Mouse (Mus musculus): ENCODE measurements around the gene Cpne8.

Cpne8 gene

DNA sequence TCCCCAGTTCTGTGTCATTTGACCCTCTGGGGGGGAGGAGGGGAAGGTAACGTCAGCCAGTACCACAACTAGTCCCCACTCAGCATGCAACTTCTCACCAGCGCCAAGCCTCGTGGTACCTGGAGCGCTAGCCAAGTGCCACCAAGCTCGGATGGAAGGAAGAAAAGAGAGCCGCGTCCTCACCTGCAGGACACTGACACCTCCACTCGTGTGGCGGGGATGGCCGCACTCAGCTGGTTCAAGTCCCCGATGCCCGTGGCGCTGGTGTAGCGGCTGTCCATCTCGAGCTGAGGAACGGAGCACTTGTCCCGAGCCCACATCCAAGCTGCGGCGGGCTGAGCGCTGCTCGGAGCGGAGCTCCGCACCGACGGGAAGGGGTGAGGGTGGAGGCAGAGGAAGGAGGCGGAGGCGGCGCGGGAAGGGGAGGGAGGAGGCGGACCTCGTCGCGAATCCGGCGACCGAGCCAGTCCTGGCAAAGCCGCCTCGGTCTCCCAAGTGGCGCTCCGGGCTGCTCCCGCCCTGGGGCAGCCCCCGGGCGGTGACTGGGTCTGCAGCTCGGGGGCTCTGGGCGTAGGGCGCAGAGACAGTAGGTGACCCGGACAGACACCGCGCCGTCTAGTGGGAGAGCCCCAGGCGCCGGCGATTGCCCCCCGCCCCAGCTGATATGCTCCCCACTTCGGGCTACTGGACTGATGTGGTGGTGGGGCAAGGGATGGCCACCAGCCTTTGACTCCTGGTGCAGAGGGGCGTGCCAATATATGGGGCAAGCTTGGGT, at the start of gene Cpne8:
Gene Cpne8, minus strand, starts transcription at position 448 of the 775 bp plus-strand sequence.
- in situ Hi-C loops (cut with MboI, MseI) = no loop called here

DNA sequence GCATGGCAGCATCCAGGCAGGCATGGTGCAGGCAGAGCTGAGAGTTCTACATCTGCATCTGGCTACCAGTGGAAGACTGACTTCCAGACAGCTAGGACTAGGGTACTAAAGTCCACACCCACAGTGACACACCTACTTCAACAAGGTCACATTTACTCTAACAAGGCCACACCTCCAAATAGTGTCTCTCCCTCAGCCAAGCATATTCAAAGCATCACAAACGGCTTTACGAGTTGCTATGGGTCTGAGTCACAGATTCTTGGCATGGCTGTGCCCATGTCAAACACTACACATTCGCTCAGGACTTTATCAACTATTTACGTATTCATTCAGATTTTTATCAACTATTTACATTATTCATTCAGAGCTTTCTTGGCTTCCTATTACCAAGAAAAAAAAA, 38.5 kb upstream of the Cpne8 start:
- in situ Hi-C loops (cut with MboI, MseI) = no loop called here

DNA sequence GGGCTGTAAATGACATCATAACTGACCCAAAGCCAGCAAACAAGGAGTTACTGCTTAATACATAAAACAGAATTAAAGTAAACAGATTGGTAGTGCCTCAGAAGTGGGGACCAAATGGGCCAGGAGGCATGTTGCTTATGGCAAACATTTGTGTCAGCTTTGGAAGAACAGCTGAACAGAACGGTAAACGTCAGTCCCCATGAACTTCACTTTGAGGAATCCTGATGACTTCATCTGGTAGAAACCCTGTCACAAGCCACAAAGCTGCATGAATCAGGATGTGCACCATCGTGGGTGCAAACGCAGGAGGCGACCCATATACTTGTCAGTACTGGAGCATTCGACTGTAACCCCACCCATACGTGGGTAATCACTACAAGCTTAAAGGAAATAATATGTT, 30.1 kb upstream of the Cpne8 start:
- in situ Hi-C loops (cut with MboI, MseI) = no loop called here

DNA sequence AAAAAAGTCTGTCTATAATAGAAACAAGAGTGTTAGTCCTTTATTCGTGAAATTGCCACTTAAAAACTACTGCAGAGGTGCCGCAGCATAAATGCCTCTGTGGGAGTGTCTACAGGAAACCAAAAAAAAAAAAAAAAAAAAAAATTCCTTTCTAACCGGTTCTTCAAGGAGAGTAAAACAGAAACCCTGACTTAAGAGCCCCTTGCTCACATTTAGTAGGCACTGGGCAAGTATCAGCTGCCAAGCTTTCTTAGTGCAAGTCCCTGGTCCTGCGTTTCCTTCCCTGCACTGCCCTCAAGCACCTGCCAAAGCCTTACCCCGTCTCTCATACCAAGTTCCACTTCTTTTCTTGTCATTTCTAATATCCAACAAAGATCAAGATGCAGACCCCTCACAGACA, 25.1 kb upstream of the Cpne8 start:
- in situ Hi-C loops (cut with MboI, MseI) = no loop called here

DNA sequence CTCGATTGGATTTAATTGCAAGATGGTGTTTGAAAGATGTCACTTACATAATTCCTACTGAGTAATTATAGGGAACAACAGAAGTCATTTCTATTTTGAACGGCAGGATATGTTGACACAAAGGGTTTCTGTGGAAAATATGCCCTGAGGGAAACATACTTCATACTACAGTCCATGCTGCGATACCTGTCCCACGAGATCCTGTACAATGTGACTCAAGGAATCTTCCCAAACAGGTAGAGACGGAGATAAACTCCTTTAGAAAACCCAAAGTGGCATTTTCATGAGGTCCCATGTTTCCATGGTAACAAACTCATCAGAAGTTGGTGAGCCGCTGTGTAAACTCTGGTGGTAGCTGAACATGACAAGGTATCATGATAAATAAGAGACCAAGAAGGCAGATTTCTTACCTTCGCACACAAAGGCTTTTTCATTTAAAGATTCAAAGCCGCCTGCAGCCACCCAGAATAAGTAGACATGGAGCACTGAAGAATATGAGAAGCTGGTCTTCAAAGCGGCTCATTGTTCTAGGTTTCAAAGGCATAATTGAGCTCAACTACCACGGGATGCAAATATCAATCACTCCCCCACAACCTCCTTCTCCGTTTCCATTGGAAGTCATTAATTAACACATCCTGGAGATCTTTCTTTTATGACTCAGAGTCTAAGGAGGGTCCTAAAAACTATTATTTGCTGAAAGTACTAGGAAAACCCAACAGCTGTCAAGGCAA, 24.4 kb upstream of the Cpne8 start:
- in situ Hi-C loops (cut with MboI, MseI) = no loop called here

DNA sequence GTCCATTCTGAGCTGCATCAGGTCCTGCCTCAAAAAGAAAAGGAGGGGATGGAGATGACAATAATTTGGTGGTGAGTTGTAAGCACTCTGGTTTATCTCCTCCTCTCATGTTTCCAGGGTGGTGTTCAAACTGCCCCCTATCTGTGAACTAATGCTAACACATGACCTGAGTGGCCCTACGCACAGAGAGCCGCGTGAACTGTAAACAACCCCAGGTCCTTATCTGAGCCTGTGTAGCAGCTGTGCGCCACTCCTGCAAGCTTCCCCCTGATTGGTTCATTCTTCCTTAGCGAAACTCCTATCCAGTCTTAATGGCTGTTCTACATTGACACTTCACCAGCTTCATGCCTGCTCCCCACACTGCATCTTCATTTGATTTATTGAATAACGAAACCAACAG, 7.5 kb upstream of the Cpne8 start:
- in situ Hi-C loops (cut with MboI, MseI) = no loop called here

DNA sequence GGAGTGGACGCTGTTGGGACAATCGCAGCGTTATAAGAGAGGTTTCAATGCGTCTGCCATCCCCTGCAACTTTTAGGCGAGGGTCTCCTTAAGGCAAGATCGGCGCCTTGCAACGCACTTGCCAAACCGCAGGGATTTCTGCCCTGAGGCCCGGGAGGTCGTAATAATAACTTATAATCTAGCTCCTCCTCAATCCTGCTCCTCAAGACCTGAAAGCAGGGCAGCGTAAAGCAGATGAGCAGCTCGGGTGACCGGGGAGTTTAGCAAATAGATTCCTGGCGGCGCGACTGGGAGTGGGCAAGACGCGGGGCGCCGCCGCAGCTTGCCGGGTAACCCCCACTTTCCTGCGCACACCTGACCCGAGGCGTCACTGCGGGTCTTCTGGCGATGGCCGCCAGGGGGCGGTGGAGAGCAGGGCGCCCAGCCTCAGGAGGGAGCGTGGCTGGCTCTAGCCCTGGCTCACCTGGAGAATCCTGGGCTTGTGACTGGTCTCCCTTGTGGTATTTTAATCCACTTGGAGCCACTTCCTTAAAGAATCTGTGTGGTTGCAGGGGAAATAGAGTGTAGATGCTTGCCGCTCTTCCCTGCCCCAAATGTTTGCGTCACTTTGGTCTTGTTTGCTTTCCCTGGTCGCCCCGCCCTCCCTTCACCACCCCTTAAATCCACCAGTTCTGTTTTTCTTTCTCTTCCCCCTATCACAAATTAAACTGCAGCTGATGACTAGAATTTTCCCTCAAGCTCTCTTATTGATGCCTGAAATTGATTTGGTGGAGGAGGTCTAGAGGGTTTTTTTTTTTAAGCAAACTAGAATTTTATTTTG, 738 bp upstream of the Cpne8 start:
- in situ Hi-C loops (cut with MboI, MseI) = no loop called here

DNA sequence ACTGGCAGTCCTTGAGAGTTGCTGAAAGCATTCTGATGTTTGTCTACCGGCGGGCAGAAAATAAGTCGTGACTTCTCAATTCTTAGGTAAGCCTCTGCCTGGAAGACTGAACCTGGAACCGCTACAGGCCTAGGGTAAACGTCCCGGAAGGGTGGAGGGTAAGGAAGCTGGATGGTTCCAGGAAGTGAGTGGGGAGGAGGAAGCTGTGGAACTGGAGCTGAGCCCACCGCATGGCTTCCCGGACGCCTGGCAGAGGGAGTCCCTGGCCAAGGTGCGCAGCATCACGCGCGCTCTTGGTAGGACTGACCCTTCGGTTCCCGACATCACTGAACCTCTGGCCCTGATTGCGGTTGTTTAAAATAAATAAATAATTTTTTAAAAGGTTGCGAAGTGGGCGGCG, 744 bp downstream of the Cpne8 start:
- in situ Hi-C loops (cut with MboI, MseI) = no loop called here

DNA sequence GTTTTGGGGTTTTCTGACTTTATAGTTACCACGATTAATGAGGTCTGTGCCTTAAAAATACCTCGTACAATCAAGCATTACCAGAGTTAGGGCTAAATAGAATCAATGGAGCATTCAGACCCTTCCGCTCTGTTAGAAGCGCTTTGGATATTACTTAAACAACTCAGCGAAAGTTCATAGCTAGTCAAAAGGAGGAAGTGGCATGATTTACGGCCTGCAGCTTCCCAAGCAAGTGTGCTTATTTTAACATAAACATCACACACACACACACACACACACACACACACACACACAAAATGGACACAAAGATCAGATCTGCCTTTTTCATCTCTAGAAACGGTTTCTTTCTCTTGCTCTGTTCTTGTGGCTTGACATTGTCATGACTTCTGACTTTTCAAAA, 9.7 kb downstream of the Cpne8 start:
- in situ Hi-C loops (cut with MboI, MseI) = no loop called here

DNA sequence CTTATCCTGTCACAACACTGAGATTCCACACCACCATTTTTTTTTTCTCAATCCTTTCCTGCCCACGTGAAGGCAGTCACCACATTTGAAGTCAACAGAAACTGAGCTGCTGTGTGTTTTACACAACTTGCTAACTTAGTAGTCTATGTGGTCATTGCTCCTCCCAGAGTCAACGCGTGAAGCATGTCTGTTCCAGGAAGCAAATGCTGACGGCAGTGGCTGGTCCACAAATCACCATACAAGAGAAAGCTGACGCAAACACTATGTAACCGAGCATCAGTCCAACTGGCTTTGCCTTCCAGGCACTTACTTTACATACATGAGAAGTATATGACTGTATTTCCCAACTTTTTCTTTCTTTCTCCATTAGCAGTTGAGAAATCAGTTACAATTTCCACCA, 12.3 kb downstream of the Cpne8 start:
- in situ Hi-C loops (cut with MboI, MseI) = no loop called here

DNA sequence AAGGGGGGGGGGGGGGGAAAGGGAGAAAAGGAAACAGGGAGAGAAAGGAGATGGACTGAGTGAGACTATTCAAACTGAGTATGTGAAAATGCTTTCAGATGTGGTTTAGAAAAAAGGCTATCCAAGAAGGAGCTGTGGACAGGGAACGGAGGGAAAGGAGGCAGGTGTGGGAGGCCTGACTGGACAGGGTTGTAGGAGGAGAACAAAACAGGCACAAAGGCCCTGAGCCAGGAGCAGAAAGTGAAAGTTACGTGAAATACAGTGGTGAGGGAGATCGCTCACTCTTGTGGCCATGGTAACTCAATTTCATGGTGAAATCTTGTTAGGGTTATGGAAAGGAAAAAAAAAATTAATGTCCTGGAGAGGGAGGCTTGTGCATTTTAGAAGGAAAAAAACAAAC, 14.6 kb downstream of the Cpne8 start:
- in situ Hi-C loops (cut with MboI, MseI) = no loop called here

DNA sequence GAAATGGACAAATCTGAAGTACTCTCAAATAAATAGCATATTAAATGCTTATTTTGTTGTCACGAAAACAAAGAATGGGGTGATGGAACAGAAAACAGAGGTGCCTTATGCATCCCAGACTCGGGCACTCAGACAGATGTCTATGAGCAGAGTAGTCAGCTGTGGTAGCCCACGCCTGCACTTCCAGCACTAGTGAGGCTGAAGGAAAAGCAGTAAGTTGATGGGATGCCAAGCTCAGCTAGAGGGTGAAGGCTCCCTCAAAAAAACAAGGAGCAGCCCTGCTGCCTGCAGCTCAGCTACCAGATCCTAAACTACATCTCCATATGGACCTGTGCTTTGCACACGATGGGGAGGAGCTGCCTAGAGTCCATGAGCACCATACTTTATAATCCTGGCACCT, 15.6 kb downstream of the Cpne8 start:
- in situ Hi-C loops (cut with MboI, MseI) = no loop called here

DNA sequence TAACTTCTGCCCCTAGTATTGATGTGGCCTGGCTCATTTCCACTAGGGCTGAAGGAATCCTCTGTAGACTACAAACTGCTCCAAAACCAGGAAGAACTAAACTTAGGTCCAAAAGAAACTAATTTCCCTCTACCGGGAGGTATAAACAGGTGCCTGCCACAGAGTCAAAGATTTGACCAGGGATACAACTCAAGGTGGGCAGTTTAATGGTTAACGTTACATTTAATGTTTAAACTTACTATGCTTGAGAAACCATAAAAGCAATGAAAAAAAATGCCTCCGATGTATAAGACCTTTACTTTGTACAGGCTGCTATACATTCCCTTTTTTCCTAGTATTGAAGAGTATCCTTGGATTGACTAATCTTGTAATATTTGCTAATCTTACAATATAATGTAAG, 18.5 kb downstream of the Cpne8 start:
- in situ Hi-C loops (cut with MboI, MseI) = no loop called here

DNA sequence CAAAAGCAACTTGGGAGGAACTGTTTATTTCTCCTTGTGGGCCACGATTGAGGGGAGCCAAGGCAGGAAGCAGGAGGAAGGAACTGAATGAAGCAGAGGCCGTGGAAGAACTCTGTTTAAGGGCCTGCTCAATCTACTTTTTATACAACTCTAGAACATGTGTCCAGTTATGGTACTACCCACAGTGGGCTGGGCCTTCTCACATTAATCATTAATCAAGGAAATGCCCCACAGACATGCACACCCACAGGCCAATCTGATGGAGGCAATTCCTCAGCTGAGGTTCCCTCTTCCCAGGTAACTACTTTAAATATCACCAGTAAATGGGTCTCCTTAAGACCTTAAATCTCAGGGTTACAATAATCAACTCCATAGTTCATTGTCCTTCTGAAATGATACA, 21.2 kb downstream of the Cpne8 start:
- in situ Hi-C loops (cut with MboI, MseI) = no loop called here

DNA sequence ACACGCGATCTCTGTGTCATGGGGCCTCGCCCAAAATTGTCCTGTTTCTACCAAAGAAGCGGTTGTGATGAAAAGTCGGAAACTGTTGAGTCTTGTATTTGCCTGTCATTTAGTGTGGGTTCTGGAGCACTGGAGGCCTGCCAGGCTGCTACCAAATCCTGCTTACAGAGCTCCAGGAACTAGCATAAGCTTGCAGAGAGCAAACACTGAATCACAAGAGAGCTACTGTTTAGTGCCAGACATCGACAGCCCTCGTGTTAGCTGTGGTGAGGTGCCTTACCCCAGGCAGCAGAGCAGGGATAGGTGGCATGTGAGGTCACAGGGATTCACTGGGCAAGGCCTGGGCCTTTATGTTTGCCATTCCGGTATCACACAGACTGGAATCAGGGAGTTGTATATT, 22.7 kb downstream of the Cpne8 start:
- in situ Hi-C loops (cut with MboI, MseI) = no loop called here

DNA sequence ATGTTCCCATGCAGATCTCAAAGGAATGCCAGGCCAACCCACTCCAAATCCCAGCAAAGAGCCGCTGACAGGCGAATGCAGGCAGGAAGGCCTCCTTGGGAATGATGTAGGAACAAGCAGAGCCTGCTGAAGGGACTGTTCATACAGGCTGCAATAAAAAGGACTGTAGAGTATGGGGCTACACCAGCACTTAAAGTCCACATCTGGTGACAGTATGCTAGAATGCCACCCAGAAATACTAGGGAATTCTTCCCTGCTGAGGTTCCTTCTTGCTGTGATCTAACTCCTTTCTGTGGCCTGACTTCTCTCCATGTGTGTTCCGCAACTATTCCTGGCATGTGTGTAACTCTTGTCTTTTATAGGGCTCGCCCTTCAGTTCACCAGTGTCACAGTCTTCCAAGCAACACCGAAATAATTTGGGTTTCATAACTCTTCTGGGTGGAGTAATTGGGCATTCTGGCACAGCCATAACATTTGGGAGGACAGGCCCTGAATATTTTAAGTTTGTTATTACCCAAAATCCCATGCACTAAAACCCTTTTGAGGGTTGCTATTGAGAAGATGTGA, 32.1 kb downstream of the Cpne8 start:
- in situ Hi-C loops (cut with MboI, MseI) = no loop called here

DNA sequence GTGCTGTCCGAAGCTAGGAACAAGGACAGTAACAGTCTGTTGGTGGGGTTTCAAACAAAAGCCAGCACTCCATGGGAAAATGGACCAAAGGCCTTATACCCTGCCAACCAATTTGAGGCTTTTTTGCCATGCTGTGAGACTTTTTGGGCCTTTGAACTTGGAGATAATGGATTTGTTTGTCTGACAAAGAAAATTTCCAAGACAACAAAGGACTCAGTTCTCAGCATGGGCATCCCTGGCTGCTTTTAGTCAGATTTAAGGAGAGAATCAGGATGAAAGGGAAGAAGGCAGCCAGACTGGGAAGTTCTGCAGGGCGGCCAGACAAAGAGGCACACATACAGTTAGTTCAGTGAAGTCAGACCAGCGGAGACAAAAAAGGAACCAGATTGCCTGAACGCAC, 32.9 kb downstream of the Cpne8 start:
- in situ Hi-C loops (cut with MboI, MseI) = no loop called here

DNA sequence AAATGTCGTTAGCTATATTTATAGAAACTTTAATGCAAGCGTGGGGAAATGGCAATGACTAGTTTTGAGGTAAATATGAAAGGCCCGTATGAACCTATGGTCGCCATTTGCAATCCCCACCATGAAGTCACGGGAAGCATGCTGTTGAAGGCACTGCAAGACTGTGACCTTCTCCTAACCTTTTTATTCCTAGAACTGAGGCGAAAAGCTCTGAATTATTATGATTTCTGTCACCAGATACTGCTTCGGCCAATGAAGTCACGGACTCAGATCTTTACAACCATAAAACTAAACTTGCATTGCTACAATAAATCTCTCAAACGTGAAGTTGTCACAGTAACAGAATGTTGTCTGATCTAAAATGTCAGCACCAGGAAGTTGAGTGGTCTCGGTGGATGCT, 33.4 kb downstream of the Cpne8 start:
- in situ Hi-C loops (cut with MboI, MseI) = no loop called here

DNA sequence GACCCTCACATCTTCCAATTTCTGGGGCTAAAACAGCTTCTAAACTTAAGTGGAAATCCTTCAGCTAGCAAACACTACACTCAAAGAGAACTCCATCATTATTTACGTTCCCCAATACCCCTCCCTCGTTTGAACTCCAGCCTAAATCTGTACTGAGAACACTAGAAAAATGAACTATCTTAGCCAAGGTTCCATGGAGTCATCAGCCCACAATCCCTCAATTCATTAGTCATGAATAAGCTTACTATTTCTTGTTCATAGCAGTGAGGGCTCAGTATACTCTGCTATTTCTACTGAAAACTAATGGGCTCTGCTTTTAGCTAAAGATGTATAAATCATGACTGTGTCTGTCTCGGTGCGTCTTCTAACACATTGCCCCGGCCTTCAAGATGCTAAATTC, 55.0 kb downstream of the Cpne8 start:
- in situ Hi-C loops (cut with MboI, MseI) = no loop called here

DNA sequence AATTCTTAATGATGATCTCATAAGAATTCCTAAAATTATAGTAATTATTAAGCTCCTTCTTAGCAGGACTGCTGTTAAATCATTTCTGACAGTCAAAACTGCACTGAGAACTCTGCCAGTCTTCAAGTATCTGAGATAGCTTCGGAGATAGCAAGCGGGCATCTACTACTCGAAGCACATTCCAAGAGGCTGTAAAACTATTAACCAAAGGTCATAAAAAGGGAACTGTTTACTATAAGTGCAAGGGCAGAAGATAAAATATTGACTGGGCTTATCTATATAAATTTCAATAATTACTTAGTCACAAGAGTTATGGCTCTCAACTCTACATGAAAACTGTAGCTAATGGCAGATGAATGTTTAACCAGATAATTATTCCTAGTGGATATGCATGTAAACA, 57.2 kb downstream of the Cpne8 start:
- in situ Hi-C loops (cut with MboI, MseI) = no loop called here

DNA sequence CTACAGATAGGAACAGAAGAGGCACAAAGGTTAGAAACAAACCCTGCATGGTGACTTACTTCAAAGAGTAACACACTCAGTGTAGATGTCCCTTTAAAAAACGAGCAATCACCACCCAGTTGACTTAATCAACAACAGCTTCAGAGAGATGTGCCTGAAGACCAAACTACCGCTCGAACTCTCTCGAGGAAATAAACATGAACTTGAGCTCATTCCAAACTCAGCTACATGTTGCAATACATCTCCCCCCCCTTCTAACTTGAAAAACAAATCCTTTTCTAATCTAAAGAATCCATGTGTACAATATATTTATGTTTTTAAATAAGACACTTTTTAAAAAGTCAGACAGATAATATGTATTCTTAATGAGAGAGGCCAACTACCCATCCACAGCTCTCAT, 59.5 kb downstream of the Cpne8 start:
- in situ Hi-C loops (cut with MboI, MseI) = no loop called here

DNA sequence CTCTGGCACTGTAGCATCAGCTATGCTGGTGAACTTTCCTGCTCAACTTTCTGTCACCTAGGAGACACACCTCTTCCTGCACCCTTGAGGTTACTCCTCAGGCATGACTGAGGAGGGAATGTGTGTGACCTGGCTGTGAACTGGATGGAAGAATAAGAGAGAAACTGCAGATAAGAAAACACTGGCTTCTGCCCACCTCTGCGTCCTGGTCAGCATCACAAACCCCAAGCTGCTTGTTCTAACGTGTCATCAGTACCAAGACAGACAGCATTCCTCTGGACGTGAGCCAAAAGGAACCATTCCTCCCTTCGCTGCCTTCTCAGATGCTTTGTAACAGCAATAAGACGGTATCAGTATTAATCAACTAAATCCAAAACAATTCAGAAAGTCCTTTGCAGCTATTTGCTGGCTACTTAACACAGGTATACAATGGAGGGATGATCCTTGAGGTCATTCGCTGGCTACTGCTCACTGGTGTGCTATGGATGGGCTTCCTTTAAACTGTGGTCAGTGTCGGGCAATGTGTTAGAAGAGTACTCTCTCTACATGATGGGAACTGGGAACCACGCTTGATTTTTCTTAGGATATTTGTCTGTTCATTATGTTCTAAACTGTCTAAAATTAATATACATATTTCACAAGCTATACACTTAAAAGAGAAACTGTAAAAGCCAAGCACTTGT, 63.0 kb downstream of the Cpne8 start:
- in situ Hi-C loops (cut with MboI, MseI) = no loop called here
